Mouse (Mus musculus): ENCODE results near the gene Dixdc1. TPM values are rescaled to one million over a fixed set of nuclear protein-coding genes. Genes with fewer than 3 reads are reported as not detected.
A peak's percentile ranks its signal among the peaks of the same experiment; 100 is the strongest.

Gene Dixdc1
- polyA plus RNA-seq, 1 experiment from 2014 or later, result 10.8 TPM

GRCm38 (mm10) chr9:50763331-50763730, 24.0 kb upstream of the Dixdc1 start:
- 64% methylated on average over 1 of the region's 1 CpGs for WGBS
- H3K27ac ChIP-seq (ENCODE audit: poor library complexity, severe bottlenecking), result no peak overlapping the region
- no peak for ATAC-seq (ENCODE audit: insufficient number of reproducible peaks, low FRiP score)
- no peaks in the 10 kb centered on the region; the same call in 1 of the 2 replicates for H3K36me3 ChIP-seq
- peaks cover 4% of the 10 kb centered on the region for H3K4me1 ChIP-seq (replicated peaks)
- no peaks in the 10 kb centered on the region for H3K27me3 ChIP-seq (replicated peaks)
- no peak overlapping the region for H3K4me3 ChIP-seq
- no peak overlapping the region for H3K9ac ChIP-seq
- H3K4me2 ChIP-seq, result no peak overlapping the region
- no peaks in the 10 kb centered on the region for H3K9me3 ChIP-seq (replicated peaks)

DNA sequence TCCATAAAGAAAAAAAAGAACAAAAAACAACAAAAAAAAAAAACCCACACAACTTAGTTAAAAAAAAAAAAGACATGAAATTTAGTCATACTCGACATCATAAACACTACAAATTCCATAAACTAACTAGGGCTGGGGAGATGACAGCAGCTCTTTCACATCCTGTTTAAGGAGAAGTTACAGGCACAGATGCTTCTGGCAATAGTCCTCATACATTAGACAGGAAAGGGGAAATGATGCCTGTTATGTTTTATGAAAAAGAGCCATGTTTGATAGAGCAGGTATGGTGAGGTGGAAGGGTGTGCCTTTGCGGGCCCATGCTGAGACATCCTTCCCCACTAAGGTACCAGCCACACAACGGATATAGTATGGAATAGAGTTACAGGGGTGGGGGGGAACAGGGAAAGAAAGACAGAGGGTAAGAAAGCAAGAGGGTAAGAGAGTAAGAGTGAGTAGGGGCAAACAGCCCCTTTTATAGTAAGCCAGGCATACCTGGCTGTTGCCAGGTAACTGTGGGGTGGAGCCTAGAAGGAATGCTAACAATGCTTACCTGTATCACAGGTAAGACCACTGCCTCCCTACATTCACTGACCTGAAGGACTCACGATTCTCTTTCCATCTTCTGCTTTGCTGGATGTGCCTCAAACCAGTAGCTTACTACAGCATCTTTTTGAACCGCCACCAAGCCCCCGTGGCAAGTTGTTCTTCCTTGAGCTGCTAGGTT, 22.4 kb upstream of the Dixdc1 start:
- H3K4me3 ChIP-seq, result no peak overlapping the region
- no peaks in the 10 kb centered on the region for H3K9me3 ChIP-seq (replicated peaks)
- no peak overlapping the region for H3K9ac ChIP-seq
- 61% methylated on average over 6 of the region's 6 CpGs for WGBS
- H3K27ac ChIP-seq (ENCODE audit: poor library complexity, severe bottlenecking), result no peak overlapping the region
- H3K27me3 ChIP-seq (replicated peaks), result no peaks in the 10 kb centered on the region
- H3K4me2 ChIP-seq, result no peak overlapping the region
- no peak for ATAC-seq (ENCODE audit: insufficient number of reproducible peaks, low FRiP score)
- peaks cover 3% of the 10 kb centered on the region for H3K36me3 ChIP-seq
- no peaks in the 10 kb centered on the region for H3K4me1 ChIP-seq (replicated peaks)

- H3K9ac ChIP-seq, result no peak overlapping the region
- WGBS, result 65% methylated on average over 5 of the region's 5 CpGs
- ATAC-seq (ENCODE audit: insufficient number of reproducible peaks, low FRiP score), result no peak
- H3K4me3 ChIP-seq, result no peak overlapping the region
- H3K9me3 ChIP-seq (replicated peaks), result no peaks in the 10 kb centered on the region
- H3K36me3 ChIP-seq, result peaks cover 21% of the 10 kb centered on the region
- no peak overlapping the region for H3K4me2 ChIP-seq
- H3K4me1 ChIP-seq (replicated peaks), result peaks cover 28% of the 10 kb centered on the region
- no peak overlapping the region for H3K27ac ChIP-seq (ENCODE audit: poor library complexity, severe bottlenecking)
- no peaks in the 10 kb centered on the region for H3K27me3 ChIP-seq (replicated peaks)
Observed at GRCm38 (mm10) chr9:50756711-50757110, 17.4 kb upstream of the Dixdc1 start.

GRCm38 (mm10) chr9:50753947-50754346, 14.6 kb upstream of the Dixdc1 start:
- H3K27me3 ChIP-seq (replicated peaks), result no peaks in the 10 kb centered on the region
- peak overlapping the region; percentile 66 for H3K4me2 ChIP-seq
- H3K4me1 ChIP-seq (replicated peaks), result peaks cover 32% of the 10 kb centered on the region
- WGBS, result 9% methylated on average over 7 of the region's 7 CpGs
- no peaks in the 10 kb centered on the region for H3K9me3 ChIP-seq (replicated peaks)
- H3K27ac ChIP-seq (ENCODE audit: poor library complexity, severe bottlenecking), result peak overlapping the region; percentile 99
- no peak for ATAC-seq (ENCODE audit: insufficient number of reproducible peaks, low FRiP score)
- peaks cover 21% of the 10 kb centered on the region for H3K36me3 ChIP-seq
- H3K4me3 ChIP-seq, result peak overlapping the region; percentile 74
- H3K9ac ChIP-seq, result peak overlapping the region; percentile 93

- Histone ChIP-seq H3K36me3 (peaks cover 21% of the 10 kb centered on the region), H3K9me3 (replicated peaks) (no peaks in the 10 kb centered on the region), H3K4me2 (peak overlapping the region; percentile 66), H3K4me3 (peak overlapping the region; percentile 74), H3K9ac (peak overlapping the region; percentile 93), H3K27ac (ENCODE audit: poor library complexity, severe bottlenecking) (peak overlapping the region; percentile 99), H3K4me1 (replicated peaks) (peaks cover 37% of the 10 kb centered on the region), H3K27me3 (replicated peaks) (no peaks in the 10 kb centered on the region)
- WGBS, result 34% methylated on average over 17 of the region's 17 CpGs
- ATAC-seq (ENCODE audit: insufficient number of reproducible peaks, low FRiP score), result peak; percentile 84
Observed at GRCm38 (mm10) chr9:50752784-50753615, 13.7 kb upstream of the Dixdc1 start.

DNA sequence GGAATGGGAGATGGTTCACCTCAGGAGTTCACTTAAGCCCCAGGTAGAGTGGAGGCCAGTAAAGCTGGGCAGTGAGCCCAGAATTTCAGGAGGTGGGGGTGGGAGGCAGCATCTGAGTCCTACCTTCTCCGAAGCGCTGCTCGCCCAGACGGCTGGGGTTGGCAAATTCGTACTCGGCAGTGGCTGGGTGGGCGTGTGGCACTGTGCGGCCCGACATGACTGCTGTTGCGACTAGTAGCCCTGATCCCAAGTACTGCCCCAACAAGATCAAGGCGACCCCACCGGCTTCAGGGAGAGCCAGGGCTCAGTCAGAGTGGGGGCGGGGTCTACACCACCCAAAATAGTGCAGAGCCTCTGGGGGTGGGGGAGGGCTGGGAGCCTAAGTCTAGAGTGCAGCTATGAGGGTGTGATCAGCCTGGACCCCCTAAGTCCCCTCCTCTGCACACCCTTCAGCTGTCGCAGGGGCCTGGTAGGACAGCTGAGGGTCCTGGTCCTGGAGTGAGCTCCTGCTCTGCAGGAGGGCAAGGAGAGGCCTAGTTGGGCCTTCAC, 12.8 kb upstream of the Dixdc1 start, which contains the start of gene Hspb2:
Hspb2 (minus strand) TSS at position 301 of the 549 bp plus-strand sequence.
- ATAC-seq (ENCODE audit: insufficient number of reproducible peaks, low FRiP score), result peak; percentile 83
- Histone ChIP-seq H3K9ac (peak within 1 kb of the TSS; percentile 93), H3K36me3 (peaks cover 21% of the 10 kb centered on the region), H3K4me1 (replicated peaks) (peaks cover 44% of the 10 kb centered on the region), H3K27me3 (replicated peaks) (no peaks in the 10 kb centered on the region), H3K4me2 (peak within 1 kb of the TSS; percentile 66), H3K27ac (ENCODE audit: poor library complexity, severe bottlenecking) (peak within 1 kb of the TSS; percentile 99), H3K9me3 (replicated peaks) (no peaks in the 10 kb centered on the region), H3K4me3 (peak within 1 kb of the TSS; percentile 74)
- 33% methylated on average over 14 of the region's 14 CpGs for WGBS

DNA sequence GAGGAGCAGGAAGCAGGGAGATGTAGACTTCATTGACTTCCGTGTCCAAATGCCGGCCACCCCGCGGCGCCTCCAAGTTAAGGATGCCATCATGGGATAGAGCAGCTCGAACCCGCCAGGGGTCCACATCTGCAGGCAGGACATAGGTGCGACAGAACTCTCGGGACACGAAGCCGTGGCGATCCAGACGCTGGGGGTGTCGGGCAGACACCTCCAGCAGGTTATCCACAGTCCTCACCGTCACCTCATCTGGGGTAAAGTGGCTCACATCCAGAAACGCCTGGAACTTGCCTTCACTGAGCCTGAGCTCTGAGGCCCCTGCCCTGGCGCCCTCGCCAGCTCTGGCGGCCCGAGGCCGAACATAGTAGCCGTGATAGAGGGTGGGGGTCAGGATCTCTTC, 12.0 kb upstream of the Dixdc1 start, which contains the start of gene Cryab:
Cryab (plus strand) TSS at position 3 of the 400 bp plus-strand sequence.
- peak within 1 kb of the TSS; percentile 74 for H3K4me3 ChIP-seq
- H3K36me3 ChIP-seq, result peaks cover 15% of the 10 kb centered on the region
- 31% methylated on average over 22 of the region's 22 CpGs for WGBS
- no peaks in the 10 kb centered on the region for H3K9me3 ChIP-seq (replicated peaks)
- H3K4me1 ChIP-seq (replicated peaks), result peaks cover 52% of the 10 kb centered on the region
- peak within 1 kb of the TSS; percentile 93 for H3K9ac ChIP-seq
- no peak; the same call in 1 of the 2 replicates for ATAC-seq (ENCODE audit: insufficient number of reproducible peaks, low FRiP score)
- H3K27ac ChIP-seq (ENCODE audit: poor library complexity, severe bottlenecking), result peak within 1 kb of the TSS; percentile 99
- no peaks in the 10 kb centered on the region for H3K27me3 ChIP-seq (replicated peaks)
- peak within 1 kb of the TSS; percentile 66 for H3K4me2 ChIP-seq

GRCm38 (mm10) chr9:50750706-50751105, 11.4 kb upstream of the Dixdc1 start:
- H3K4me3 ChIP-seq, result peak overlapping the region; percentile 74
- ATAC-seq (ENCODE audit: insufficient number of reproducible peaks, low FRiP score), result no peak
- no peaks in the 10 kb centered on the region for H3K9me3 ChIP-seq (replicated peaks)
- peak overlapping the region; percentile 93 for H3K9ac ChIP-seq
- no peaks in the 10 kb centered on the region for H3K27me3 ChIP-seq (replicated peaks)
- H3K27ac ChIP-seq (ENCODE audit: poor library complexity, severe bottlenecking), result peak overlapping the region; percentile 99
- 42% methylated on average over 6 of the region's 6 CpGs for WGBS
- H3K4me1 ChIP-seq (replicated peaks), result peaks cover 51% of the 10 kb centered on the region
- peak overlapping the region; percentile 66 for H3K4me2 ChIP-seq
- H3K36me3 ChIP-seq, result peaks cover 9% of the 10 kb centered on the region

DNA sequence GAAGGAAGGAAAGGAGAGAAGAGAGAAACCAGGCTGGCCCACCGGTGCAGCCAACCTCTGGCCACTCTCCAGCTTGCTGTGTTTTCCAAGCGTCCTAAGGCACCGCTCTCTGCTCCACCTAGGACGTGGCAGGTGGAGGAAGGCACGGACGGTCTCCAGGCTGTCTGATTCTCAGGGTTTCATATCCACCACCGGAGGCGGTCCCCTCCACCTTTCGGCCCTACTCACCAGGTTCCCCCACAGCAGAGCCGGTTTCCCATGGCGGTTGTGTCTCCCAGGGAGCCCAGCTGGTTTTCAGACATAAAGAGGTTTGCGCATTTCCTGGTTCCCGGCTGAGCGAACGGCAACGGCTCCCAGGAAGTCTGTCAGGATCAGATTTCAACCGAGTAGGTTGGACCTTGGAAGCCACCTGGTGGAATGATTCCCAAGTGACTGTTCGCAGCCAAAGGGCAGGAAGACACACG, 6.9 kb upstream of the Dixdc1 start, which contains the start of gene 2310030G06Rik:
2310030G06Rik (minus strand) TSS at position 323 of the 464 bp plus-strand sequence.
- H3K9ac ChIP-seq, result peak within 1 kb of the TSS; percentile 78
- H3K4me3 ChIP-seq, result peak within 1 kb of the TSS; percentile 56
- 2% methylated on average over 19 of the region's 19 CpGs for WGBS
- no peak for ATAC-seq (ENCODE audit: insufficient number of reproducible peaks, low FRiP score)
- peak within 1 kb of the TSS; percentile 81 for H3K4me2 ChIP-seq
- H3K4me1 ChIP-seq (replicated peaks), result peaks cover 33% of the 10 kb centered on the region
- H3K36me3 ChIP-seq, result no peaks in the 10 kb centered on the region
- peak within 1 kb of the TSS; percentile 75 for H3K27ac ChIP-seq (ENCODE audit: poor library complexity, severe bottlenecking)
- H3K9me3 ChIP-seq (replicated peaks), result no peaks in the 10 kb centered on the region
- no peaks in the 10 kb centered on the region for H3K27me3 ChIP-seq (replicated peaks)

DNA sequence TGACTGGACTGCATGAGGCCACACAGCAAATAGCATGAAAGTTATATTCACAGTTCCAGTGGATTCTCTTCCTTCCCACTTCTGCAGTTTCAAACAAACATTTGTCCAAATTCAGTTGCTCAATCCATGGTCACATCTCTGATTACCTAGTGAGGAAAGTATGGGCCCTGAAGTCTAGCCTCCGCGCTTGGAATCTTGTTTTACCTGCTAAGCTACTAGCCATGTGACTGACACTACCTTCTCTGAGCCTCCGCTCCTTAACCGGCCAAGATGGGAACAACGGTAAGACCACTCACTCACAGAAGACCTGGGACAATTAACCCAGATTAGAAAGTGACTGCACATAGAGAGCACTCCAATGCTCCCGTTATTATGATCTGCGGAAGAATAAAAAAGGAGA, 6.5 kb upstream of the Dixdc1 start:
- H3K27ac ChIP-seq (ENCODE audit: poor library complexity, severe bottlenecking), result peak overlapping the region; percentile 75
- H3K36me3 ChIP-seq, result no peaks in the 10 kb centered on the region
- H3K27me3 ChIP-seq (replicated peaks), result no peaks in the 10 kb centered on the region
- H3K9ac ChIP-seq, result peak overlapping the region; percentile 78
- H3K9me3 ChIP-seq (replicated peaks), result no peaks in the 10 kb centered on the region
- H3K4me2 ChIP-seq, result peak overlapping the region; percentile 81
- peaks cover 33% of the 10 kb centered on the region for H3K4me1 ChIP-seq (replicated peaks)
- 17% methylated on average over 7 of the region's 7 CpGs for WGBS
- ATAC-seq (ENCODE audit: insufficient number of reproducible peaks, low FRiP score), result no peak
- peak overlapping the region; percentile 56 for H3K4me3 ChIP-seq

- WGBS, result 64% methylated on average over 2 of the region's 2 CpGs
- Histone ChIP-seq H3K36me3 (no peaks in the 10 kb centered on the region), H3K9me3 (replicated peaks) (no peaks in the 10 kb centered on the region), H3K4me2 (no peak overlapping the region), H3K4me3 (no peak overlapping the region), H3K27me3 (replicated peaks) (no peaks in the 10 kb centered on the region), H3K27ac (ENCODE audit: poor library complexity, severe bottlenecking) (no peak overlapping the region), H3K9ac (no peak overlapping the region), H3K4me1 (replicated peaks) (peaks cover 37% of the 10 kb centered on the region)
- ATAC-seq (ENCODE audit: insufficient number of reproducible peaks, low FRiP score), result no peak
Observed at GRCm38 (mm10) chr9:50742744-50743143, 3.4 kb upstream of the Dixdc1 start.

Measured in heart, embryonic 12.5 days (tissue).